Mouse (Mus musculus) forebrain, embryonic 13.5 days (tissue): ENCODE data around the gene Map4k4. TPM values are rescaled to one million over a fixed set of nuclear protein-coding genes. Genes with fewer than 3 reads are reported as not detected.

Experiments used
- ATAC-seq: fragments of 200-750 bp; cut with Nextera tagmentation; 2 replicates; pipeline ENCODE4 v1.8.0; 2017
- H3K27ac ChIP-seq: fragments of 300-500 bp; sonication (generic); 2 replicates; pipeline ENCODE4 v1.5.1; 2015; ENCODE audit warnings: inconsistent platforms, mild to moderate bottlenecking, moderate library complexity
- H3K27me3 ChIP-seq: fragments of 300-500 bp; sonication (generic); 2 replicates; pipeline ENCODE4 v1.6.1; 2015; ENCODE audit warnings: mild to moderate bottlenecking, inconsistent platforms
- H3K36me3 ChIP-seq: fragments of 300-500 bp; sonication (generic); 2 replicates; pipeline ENCODE4 v1.6.1; 2015; ENCODE audit warnings: mild to moderate bottlenecking, inconsistent platforms; ENCODE audit not compliant: poor library complexity, severe bottlenecking
- H3K4me1 ChIP-seq: fragments of 300-500 bp; sonication (generic); 2 replicates; pipeline ENCODE4 v1.6.1; 2015; ENCODE audit warnings: inconsistent platforms
- H3K4me2 ChIP-seq: fragments of 300-500 bp; sonication (generic); 2 replicates; pipeline ENCODE4 v1.6.1; 2015; ENCODE audit warnings: inconsistent platforms, mild to moderate bottlenecking, moderate library complexity
- H3K4me3 ChIP-seq: fragments of 300-500 bp; sonication (generic); 2 replicates; pipeline ENCODE4 v1.5.1; 2015; ENCODE audit warnings: mild to moderate bottlenecking, inconsistent platforms
- H3K9ac ChIP-seq: fragments of 300-500 bp; sonication (generic); 2 replicates; pipeline ENCODE4 v1.6.1; 2015; ENCODE audit warnings: mild to moderate bottlenecking, inconsistent platforms
- H3K9me3 ChIP-seq: fragments of 300-500 bp; sonication (generic); replicated peaks from 2 replicates; pipeline ENCODE4 v1.6.1; 2016; ENCODE audit warnings: inconsistent platforms
- WGBS: fragments of 180-500 bp; shearing (Covaris S2); methylation state at CpG from one replicate; pipeline ENCODE4 v1.1.7; 2015; 5-methylcytosine and 5-hydroxymethylcytosine counted together
- polyA plus RNA-seq: library from polyadenylated mRNA; unstranded; fragments of >200 nt; fragmentation: Nextera tagmentation; extraction: Ambion mirVana; gene quantifications from 2 replicates; pipeline ENCODE4 v1.2.1, GENCODE M21; 2015

Gene Map4k4
- polyA plus RNA-seq, 1 experiment from 2014 or later = 49.9 TPM

DNA sequence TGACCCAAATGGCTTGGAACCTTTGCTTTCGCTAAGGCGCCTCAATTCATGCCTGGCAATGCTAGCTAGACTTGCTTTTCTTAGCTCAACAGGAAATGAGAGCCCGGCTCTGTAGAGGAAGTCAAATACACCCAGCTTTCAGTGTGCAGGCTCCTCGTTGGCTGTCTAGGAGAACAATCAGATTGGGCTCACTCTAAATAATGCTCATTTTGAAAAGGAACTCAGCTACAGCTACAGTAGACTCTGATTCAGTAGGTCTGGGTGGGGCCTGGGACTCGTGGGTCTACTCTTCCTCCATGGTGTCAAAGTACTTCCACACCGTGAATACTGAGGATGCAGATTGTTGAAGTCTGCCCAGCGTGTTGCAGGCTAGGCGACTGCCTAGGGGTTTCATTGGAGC is 22.0 kb downstream of the Map4k4 start:
- no peak overlapping the region for H3K27ac ChIP-seq
- peaks cover 84% of the 10 kb centered on the region for H3K4me1 ChIP-seq
- no peaks in the 10 kb centered on the region for H3K9me3 ChIP-seq
- 45% methylated on average over 8 of the region's 8 CpGs for WGBS
- no peak for ATAC-seq
- peaks cover 21% of the 10 kb centered on the region for H3K36me3 ChIP-seq
- H3K4me2 ChIP-seq = no peak overlapping the region
- no peak overlapping the region for H3K9ac ChIP-seq
- no peak overlapping the region for H3K4me3 ChIP-seq
- no peaks in the 10 kb centered on the region for H3K27me3 ChIP-seq

DNA sequence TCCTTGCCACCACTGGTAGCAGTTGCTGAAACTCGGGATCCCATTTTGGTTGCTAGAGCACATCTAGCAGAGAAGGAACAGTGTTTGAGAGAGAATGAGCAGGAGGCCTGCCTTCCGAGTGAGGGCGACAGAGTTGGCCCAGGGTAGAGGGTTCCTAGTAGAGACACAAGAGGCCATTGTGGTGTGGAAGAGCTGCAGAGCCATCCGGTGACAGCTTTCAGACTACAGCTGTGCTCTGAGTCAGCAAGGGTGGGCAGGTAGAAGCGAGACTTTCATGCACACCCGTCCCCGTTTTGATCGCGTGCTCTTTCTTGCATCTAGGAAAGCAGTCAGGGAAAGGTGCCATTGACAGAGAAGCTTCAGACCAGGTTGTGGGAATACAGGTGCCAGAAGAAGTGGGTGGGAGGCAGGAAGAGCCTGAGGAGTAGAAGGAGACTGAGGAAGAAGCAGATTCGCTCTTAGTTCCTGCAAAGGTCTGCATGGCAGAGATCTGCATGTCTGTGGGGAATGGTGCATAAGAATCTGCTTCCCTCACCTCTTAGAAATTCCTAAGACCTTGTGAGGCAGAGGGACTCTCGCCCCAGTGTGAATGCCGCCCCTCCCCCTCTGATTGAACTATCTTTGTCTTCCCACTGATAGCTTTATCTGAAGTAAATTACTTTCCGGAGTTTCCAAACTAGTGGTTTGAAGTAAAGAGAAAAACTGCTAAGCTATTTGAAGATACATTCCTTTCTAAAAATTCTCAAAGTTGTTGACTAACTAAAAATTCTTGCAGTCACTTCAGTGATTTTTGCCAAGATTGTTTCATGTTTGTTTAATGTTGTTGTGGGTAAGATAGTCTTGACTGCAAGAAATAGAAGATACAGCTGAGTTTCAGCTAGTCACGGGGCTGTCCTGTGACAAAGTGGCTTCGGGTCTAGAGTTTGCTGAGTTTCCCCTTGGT is 23.0 kb downstream of the Map4k4 start:
- peak overlapping the region; percentile 5; the same call in 1 of the 2 replicates for H3K4me2 ChIP-seq
- no peak overlapping the region for H3K9ac ChIP-seq
- peak; percentile 25; the same call in 1 of the 2 replicates for ATAC-seq
- no peak overlapping the region for H3K4me3 ChIP-seq
- H3K27me3 ChIP-seq = no peaks in the 10 kb centered on the region
- 37% methylated on average over 15 of the region's 15 CpGs for WGBS
- no peaks in the 10 kb centered on the region for H3K9me3 ChIP-seq
- H3K36me3 ChIP-seq = peaks cover 18% of the 10 kb centered on the region
- peak overlapping the region; percentile 10; the same call in 1 of the 2 replicates for H3K27ac ChIP-seq
- H3K4me1 ChIP-seq = peaks cover 82% of the 10 kb centered on the region

DNA sequence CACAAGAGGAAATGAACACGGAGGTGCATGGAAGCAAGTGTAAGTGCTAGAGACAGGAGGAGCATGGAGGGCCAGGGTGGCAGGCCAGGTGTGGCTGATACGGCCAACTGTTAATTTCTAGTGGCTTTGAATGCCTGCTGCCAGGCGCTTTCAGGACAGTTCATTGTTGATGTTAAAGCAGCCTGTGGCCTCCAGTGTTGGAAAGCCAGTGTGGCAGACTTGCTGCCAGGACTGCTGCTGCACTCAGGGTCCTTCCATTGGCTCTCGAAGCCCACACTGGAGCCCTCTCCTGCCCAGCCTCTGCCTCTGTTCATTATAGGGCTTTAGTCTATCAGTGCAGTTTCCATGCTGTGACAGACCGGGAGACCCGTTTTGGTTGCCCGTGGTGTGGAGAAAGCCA is 30.3 kb downstream of the Map4k4 start:
- H3K9me3 ChIP-seq = no peaks in the 10 kb centered on the region
- H3K4me3 ChIP-seq = no peak overlapping the region
- peaks cover 92% of the 10 kb centered on the region for H3K4me1 ChIP-seq
- H3K9ac ChIP-seq = peak overlapping the region; percentile 8; the same call in 1 of the 2 replicates
- H3K4me2 ChIP-seq = no peak overlapping the region
- H3K27me3 ChIP-seq = no peaks in the 10 kb centered on the region
- 53% methylated on average over 7 of the region's 7 CpGs for WGBS
- peaks cover 14% of the 10 kb centered on the region for H3K36me3 ChIP-seq
- H3K27ac ChIP-seq = peak overlapping the region; percentile 33
- no peak for ATAC-seq

DNA sequence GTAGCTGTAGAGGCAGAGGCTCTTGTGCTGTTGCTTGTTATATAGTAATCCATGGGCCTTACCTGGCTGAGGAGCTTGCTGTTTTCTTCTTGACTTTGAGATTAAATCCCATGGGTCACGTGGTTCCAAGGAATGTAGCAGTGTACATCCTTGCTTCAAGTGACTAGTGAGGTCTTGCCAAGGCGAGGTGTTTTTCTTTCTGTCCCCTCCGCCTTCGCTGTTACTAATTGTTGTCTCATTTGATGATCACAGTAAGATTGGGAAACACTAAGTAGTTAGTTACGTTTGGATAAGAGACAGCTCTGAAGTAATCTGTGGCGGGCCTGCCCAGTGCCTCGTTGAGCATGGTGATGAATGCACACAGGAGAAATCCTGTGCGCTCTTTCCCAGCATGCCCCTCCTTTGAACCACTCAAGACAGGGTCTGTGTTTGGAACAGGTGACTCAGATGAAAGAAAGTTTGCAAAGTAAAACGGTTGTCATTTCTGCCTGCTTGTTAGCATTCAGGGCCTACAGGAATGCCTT is 31.6 kb downstream of the Map4k4 start:
- H3K4me3 ChIP-seq = no peak overlapping the region
- H3K9me3 ChIP-seq = no peaks in the 10 kb centered on the region
- H3K27ac ChIP-seq = no peak overlapping the region
- no peaks in the 10 kb centered on the region for H3K27me3 ChIP-seq
- no peak for ATAC-seq
- no peak overlapping the region for H3K4me2 ChIP-seq
- peaks cover 96% of the 10 kb centered on the region for H3K4me1 ChIP-seq
- 47% methylated on average over 9 of the region's 9 CpGs for WGBS
- no peak overlapping the region for H3K9ac ChIP-seq
- peaks cover 11% of the 10 kb centered on the region; the same call in 1 of the 2 replicates for H3K36me3 ChIP-seq

DNA sequence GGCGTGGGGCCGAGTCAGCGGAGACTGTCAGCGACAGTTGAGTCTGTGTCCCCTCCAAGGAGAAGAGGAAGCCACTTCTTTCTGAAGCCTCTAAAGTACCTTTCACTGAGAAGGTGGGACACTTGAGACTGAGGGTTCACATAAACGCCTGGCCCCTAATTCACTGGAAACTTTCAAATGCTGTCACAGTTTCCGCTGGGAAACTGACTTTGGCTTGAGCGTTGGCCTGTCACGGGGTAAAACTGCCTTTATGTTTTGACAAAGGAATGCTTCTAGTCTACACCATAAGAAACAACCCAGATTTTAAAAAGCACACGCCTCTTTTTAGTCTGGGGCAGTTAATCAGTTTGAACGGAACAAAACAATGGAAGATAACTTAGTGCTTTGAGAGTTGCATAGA is 32.2 kb downstream of the Map4k4 start:
- no peak for ATAC-seq
- Histone ChIP-seq H3K4me3 (no peak overlapping the region), H3K9me3 (no peaks in the 10 kb centered on the region), H3K27me3 (no peaks in the 10 kb centered on the region), H3K9ac (no peak overlapping the region), H3K27ac (no peak overlapping the region), H3K4me1 (peaks cover 96% of the 10 kb centered on the region), H3K36me3 (peaks cover 11% of the 10 kb centered on the region; the same call in 1 of the 2 replicates), H3K4me2 (no peak overlapping the region)
- 60% methylated on average over 10 of the region's 10 CpGs for WGBS

DNA sequence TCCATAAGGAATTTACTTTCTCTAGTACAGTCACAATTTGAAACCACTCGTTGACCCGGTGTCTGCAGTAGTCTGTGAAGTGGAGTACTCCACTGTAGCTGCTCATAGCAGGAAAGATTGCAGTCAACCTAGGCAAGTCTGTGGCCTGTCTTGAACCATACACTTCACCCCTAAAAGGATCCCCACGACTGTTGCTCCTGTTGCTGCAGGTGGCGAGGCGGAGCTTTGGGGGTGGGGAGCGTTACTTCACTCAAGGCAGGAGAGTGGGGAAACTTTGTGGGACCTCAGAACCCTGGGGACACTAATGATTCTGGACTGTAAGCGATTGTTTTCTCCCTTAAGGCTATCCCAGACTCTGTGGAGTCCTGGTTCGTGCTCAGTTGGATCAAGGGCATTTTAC is 34.2 kb downstream of the Map4k4 start:
- no peaks in the 10 kb centered on the region for H3K9me3 ChIP-seq
- WGBS = 22% methylated on average over 8 of the region's 8 CpGs
- no peak overlapping the region for H3K27ac ChIP-seq
- H3K9ac ChIP-seq = no peak overlapping the region
- no peak for ATAC-seq
- peak overlapping the region; percentile 55; the same call in 1 of the 2 replicates for H3K4me2 ChIP-seq
- H3K4me3 ChIP-seq = no peak overlapping the region
- H3K36me3 ChIP-seq = peaks cover 11% of the 10 kb centered on the region; the same call in 1 of the 2 replicates
- peaks cover 97% of the 10 kb centered on the region for H3K4me1 ChIP-seq
- no peaks in the 10 kb centered on the region for H3K27me3 ChIP-seq

DNA sequence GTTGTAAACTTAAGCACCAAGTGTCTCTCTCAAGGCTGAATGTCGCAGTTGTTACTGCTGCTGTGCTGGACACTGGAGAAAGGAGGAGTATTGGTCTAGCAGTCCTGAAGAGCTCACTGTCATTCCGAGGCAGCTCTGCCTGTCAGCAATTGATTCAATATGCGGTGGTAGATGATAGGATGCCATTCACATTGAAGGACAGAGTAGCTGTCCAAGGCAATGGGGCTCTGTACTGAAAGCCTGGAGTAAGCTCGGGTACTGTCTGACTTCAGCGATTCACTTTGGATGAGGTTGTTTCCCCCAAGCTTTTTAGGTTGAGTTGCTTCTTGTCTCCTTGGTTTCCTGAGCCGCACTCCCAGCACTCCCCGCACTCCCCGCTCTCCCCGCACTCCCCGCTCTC is 34.9 kb downstream of the Map4k4 start:
- WGBS = under 1% methylated on average over 7 of the region's 10 CpGs
- no peaks in the 10 kb centered on the region for H3K9me3 ChIP-seq
- H3K9ac ChIP-seq = peak overlapping the region; percentile 46; the same call in 1 of the 2 replicates
- no peak overlapping the region for H3K27ac ChIP-seq
- H3K36me3 ChIP-seq = peaks cover 11% of the 10 kb centered on the region; the same call in 1 of the 2 replicates
- H3K4me3 ChIP-seq = peak overlapping the region; percentile 24
- no peaks in the 10 kb centered on the region for H3K27me3 ChIP-seq
- H3K4me2 ChIP-seq = peak overlapping the region; percentile 55
- ATAC-seq = no peak
- peaks cover 97% of the 10 kb centered on the region for H3K4me1 ChIP-seq

DNA sequence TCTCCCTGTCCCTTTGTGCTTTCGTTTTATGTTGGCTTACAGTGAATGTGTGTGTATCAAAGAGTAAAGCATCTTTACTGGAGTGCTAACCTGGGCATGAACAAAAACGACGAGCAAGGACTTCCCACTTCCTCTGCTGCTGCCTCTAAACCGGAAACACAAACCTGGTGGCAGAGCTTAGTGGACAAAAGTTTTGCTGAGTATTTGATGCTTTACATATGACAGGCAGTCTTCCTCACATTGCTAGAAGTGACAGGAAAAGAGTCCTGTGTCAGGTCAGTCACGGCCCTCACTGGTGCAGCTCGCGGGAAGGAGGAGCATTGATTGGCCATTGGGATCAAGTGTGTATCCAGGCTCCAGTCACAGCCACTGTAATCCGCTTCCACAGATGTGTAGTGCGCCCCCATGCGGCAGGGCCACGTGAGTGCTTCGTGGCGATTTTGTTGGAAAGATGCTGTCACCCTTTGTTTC is 35.7 kb downstream of the Map4k4 start:
- Histone ChIP-seq H3K9ac (0 out of 2 replicates have a peak overlapping the region, but pooled peaks have one; percentile 23), H3K4me1 (peaks cover 97% of the 10 kb centered on the region)
- peak; percentile 54; the same call in 1 of the 2 replicates for ATAC-seq

DNA sequence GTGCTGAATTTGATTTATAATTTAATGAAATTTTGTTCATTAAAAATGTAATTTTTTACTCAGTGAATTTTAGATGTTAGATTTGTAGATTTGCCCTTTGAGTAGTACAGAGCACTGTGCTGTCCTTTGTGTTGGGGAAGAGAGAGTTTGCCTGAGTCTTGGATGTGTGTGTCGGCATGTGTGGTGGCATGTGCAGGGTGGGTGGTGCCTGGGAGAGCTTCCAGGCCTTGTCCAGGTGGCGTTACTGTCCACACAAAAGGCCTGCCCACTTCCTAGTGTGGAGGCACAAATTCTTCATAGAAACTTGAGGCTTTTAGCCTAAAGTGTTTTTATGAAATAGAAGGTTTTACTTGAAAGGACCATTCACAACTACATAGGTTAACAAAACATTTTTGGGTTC is 36.2 kb downstream of the Map4k4 start:
- no peak for ATAC-seq
- no peaks in the 10 kb centered on the region for H3K27me3 ChIP-seq
- no peak overlapping the region for H3K9ac ChIP-seq
- no peak overlapping the region for H3K27ac ChIP-seq
- 42% methylated on average over 2 of the region's 2 CpGs for WGBS
- H3K4me2 ChIP-seq = no peak overlapping the region
- no peak overlapping the region for H3K4me3 ChIP-seq
- H3K9me3 ChIP-seq = no peaks in the 10 kb centered on the region
- H3K36me3 ChIP-seq = peaks cover 8% of the 10 kb centered on the region; the same call in 1 of the 2 replicates
- H3K4me1 ChIP-seq = peaks cover 97% of the 10 kb centered on the region

More for the DNA sequence above, 35.7 kb downstream of the Map4k4 start:
- Histone ChIP-seq H3K36me3 (peaks cover 8% of the 10 kb centered on the region; the same call in 1 of the 2 replicates), H3K4me3 (peak overlapping the region; percentile 29), H3K27me3 (no peaks in the 10 kb centered on the region), H3K9me3 (no peaks in the 10 kb centered on the region), H3K27ac (peak overlapping the region; percentile 57), H3K4me2 (peak overlapping the region; percentile 55)
- under 1% methylated on average over 13 of the region's 13 CpGs for WGBS

DNA sequence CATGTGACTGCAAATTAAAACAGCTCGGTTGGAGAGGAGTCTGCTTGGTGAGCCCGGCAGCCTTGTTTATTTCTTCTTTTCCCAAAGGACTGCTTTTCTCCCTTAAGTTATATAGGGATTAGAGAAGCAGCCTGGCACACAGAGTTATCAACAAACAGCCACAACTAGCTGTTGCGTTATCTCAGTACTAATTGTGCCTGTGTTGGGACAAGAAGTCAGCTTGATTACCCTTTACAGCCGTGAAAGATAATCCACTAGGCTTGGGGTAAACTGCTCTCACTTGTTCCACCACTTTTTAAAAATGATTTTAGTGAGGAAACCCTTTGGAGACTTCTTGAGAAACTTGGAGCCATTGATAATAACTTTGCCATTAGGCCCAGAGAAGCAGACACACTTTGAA is 36.9 kb downstream of the Map4k4 start:
- peaks cover 97% of the 10 kb centered on the region for H3K4me1 ChIP-seq
- peaks cover 8% of the 10 kb centered on the region; the same call in 1 of the 2 replicates for H3K36me3 ChIP-seq
- H3K4me3 ChIP-seq = no peak overlapping the region
- no peaks in the 10 kb centered on the region for H3K9me3 ChIP-seq
- no peak overlapping the region for H3K27ac ChIP-seq
- H3K4me2 ChIP-seq = no peak overlapping the region
- no peaks in the 10 kb centered on the region for H3K27me3 ChIP-seq
- WGBS = 42% methylated on average over 4 of the region's 4 CpGs
- no peak overlapping the region for H3K9ac ChIP-seq
- no peak for ATAC-seq

DNA sequence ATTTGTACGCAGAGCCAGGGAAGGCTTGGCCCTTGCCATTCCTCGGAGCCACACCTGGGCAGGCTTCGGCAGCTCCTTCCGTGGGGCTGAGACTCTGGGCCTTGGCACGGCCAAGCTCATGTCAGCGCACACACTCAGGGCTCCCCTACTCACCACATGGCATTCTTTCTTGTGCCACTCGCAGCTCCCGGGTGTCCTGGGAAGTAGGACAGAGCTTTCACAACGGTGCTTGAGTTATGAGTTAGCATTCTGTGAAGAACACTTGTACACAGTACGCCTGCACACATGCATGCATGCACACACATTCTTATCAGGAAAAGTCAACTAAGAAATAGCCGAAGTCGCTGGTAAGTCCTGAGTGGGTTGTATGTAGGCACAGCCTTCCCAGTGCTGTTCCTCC is 38.7 kb downstream of the Map4k4 start:
- peaks cover 97% of the 10 kb centered on the region for H3K4me1 ChIP-seq
- H3K27me3 ChIP-seq = no peaks in the 10 kb centered on the region
- H3K9ac ChIP-seq = no peak overlapping the region
- 80% methylated on average over 12 of the region's 12 CpGs for WGBS
- H3K4me2 ChIP-seq = no peak overlapping the region
- no peak overlapping the region for H3K4me3 ChIP-seq
- 0 out of 2 replicates have a peak overlapping the region, but pooled peaks have one; percentile 3 for H3K27ac ChIP-seq
- H3K9me3 ChIP-seq = no peaks in the 10 kb centered on the region
- H3K36me3 ChIP-seq = no peaks in the 10 kb centered on the region
- ATAC-seq = no peak

DNA sequence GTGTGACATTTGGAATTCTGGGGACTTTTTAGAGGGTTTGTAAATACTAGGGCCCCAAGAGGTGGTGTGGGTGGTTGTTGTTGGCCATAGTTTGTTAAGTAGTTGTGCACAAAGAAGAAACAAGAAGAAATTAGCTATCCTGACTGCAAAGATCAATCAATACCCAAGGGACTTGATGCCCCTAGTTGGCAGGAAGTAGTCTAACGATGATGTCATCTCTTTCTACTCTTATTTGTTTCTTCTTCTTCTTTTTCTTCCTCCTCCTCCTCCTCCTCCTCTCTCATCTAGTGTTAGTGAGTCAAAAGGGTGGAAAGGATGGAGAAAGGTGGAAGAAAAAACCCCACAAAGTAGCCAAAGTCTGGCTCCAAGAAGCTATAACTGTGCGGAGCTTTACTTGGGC is 39.6 kb downstream of the Map4k4 start:
- Histone ChIP-seq H3K9ac (no peak overlapping the region), H3K36me3 (no peaks in the 10 kb centered on the region), H3K27me3 (no peaks in the 10 kb centered on the region), H3K4me1 (peaks cover 97% of the 10 kb centered on the region), H3K4me3 (no peak overlapping the region), H3K4me2 (no peak overlapping the region), H3K9me3 (no peaks in the 10 kb centered on the region), H3K27ac (no peak overlapping the region)
- ATAC-seq = no peak
- 92% methylated on average over 2 of the region's 2 CpGs for WGBS
